Mouse (Mus musculus) embryonic facial prominence, embryonic 14.5 days (tissue): ENCODE results near the gene Tnr. TPM values are rescaled to one million over a fixed set of nuclear protein-coding genes. Genes with fewer than 3 reads are reported as not detected.

Experiments
- ATAC-seq: fragments of 200-750 bp; cut with Nextera tagmentation; 2 replicates; pipeline ENCODE4 v1.8.0; 2017; ENCODE audit warnings: low read depth, moderate number of reproducible peaks, moderate TSS enrichment
- DNase-seq: peaks from one replicate; pipeline ENCODE4 v3.0.0-alpha.2; 2015; ENCODE audit warnings: low spot score
- H3K27ac ChIP-seq: fragments of 300-500 bp; sonication (generic); replicated peaks from 2 replicates; pipeline ENCODE4 v1.5.1; 2014; ENCODE audit warnings: low read depth, mild to moderate bottlenecking, low read length, moderate library complexity
- H3K27me3 ChIP-seq: fragments of 300-500 bp; sonication (generic); replicated peaks from 2 replicates; pipeline ENCODE4 v1.6.1; 2014; ENCODE audit warnings: low read length; ENCODE audit not compliant: control insufficient read depth, insufficient read depth
- H3K36me3 ChIP-seq: fragments of 300-500 bp; sonication (generic); 2 replicates; pipeline ENCODE4 v1.6.1; 2014; ENCODE audit warnings: low read length, mixed read lengths; ENCODE audit not compliant: control insufficient read depth, insufficient read depth
- H3K4me1 ChIP-seq: fragments of 300-500 bp; sonication (generic); 2 replicates; pipeline ENCODE4 v1.6.1; 2014; ENCODE audit warnings: antibody characterized with exemption, low read length; ENCODE audit not compliant: control insufficient read depth, insufficient read depth
- H3K4me2 ChIP-seq: fragments of 300-500 bp; sonication (generic); 2 replicates; pipeline ENCODE4 v1.6.1; 2014; ENCODE audit warnings: low read depth, mild to moderate bottlenecking, low read length, moderate library complexity, mixed read lengths
- H3K4me3 ChIP-seq: fragments of 300-500 bp; sonication (generic); 2 replicates; pipeline ENCODE4 v1.5.1; 2014; ENCODE audit warnings: low read depth, mild to moderate bottlenecking, low read length
- H3K9ac ChIP-seq: fragments of 300-500 bp; sonication (generic); 2 replicates; pipeline ENCODE4 v1.6.1; 2014; ENCODE audit warnings: low read depth, mild to moderate bottlenecking, low read length, moderate library complexity, mixed read lengths
- H3K9me3 ChIP-seq: fragments of 300-500 bp; sonication (generic); 2 replicates; pipeline ENCODE4 v1.6.1; 2016; ENCODE audit warnings: low read length; ENCODE audit not compliant: control insufficient read depth
- WGBS: fragments of 180-500 bp; shearing (Covaris S2); extraction: QIAGEN DNeasy Blood & Tissue Kit; methylation state at CpG from one replicate; pipeline ENCODE4 v1.1.7; 2014; 5-methylcytosine and 5-hydroxymethylcytosine counted together
- polyA plus RNA-seq: library from polyadenylated mRNA; unstranded; fragments of >200 nt; fragmentation: Nextera tagmentation; extraction: Ambion mirVana; gene quantifications from 2 replicates; pipeline ENCODE4 v1.2.1, GENCODE M21; 2014

Tnr gene
- polyA plus RNA-seq: 0.11 and 0.34 TPM in 2 replicates

DNA sequence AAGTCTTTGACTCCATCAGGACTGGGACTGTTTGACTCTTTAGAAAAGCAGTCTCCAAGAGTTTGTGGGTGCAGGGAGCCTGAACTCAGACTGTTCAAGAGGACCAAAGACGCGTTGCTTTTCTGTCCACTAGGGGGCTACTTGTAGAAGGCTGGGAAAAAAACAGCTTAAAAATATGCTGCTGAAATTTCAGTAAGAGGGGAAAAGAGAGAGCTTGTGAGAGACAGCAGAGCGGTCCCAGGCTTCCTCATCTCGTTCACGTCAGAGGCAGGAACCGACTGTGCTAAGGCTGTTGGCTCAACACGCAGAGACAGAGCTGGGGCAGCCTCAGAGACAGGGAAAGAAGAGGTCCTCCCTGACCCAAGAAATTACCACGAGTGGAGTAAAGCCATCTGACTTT, at the start of gene Tnr:
Tnr (plus strand) TSS at position 192 of the 400 bp plus-strand sequence.
- peak; percentile 63 for DNase-seq
- Histone ChIP-seq H3K27ac (no peak within 1 kb of the TSS), H3K36me3 (no peaks in the 10 kb centered on the region), H3K9ac (no peak within 1 kb of the TSS), H3K4me3 (no peak within 1 kb of the TSS), H3K4me1 (no peaks in the 10 kb centered on the region), H3K27me3 (peaks cover 15% of the 10 kb centered on the region; the same call in 1 of the 2 replicates), H3K4me2 (peak within 1 kb of the TSS; percentile 2; the same call in 1 of the 2 replicates), H3K9me3 (no peaks in the 10 kb centered on the region)
- no peak for ATAC-seq
- WGBS: 2% methylated on average over 8 of the region's 8 CpGs

DNA sequence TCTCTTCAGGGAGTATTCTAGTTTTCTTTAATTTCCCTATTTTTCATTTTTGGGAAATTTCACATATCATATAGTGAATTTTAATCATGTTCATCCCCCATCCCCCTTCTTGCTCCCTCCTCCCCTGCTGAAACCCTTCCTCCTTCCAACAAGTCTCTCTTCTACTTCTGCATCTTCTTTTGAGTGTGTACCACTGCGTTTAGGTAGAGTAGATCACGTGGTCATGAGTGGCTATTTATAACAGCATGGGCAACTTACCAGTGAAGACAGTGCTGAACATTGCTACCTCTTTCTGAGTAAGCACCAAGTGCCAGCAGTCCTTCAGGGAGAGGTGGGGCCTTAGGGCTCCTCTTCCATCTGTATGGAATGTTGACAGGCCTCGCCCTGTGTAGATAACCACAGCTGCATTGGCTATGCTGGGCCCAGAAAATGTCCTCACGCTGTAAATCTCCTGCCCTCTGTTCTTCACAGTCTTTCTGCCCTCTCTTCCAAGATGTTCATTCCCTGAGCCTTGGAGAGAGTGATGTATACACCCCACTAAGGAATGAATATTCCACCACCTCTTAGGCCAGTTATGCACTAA, 33.6 kb upstream of the Tnr start:
- Histone ChIP-seq H3K9ac (no peak overlapping the region), H3K36me3 (no peaks in the 10 kb centered on the region), H3K27me3 (no peaks in the 10 kb centered on the region), H3K4me3 (no peak overlapping the region), H3K4me2 (no peak overlapping the region), H3K9me3 (no peaks in the 10 kb centered on the region), H3K27ac (no peak overlapping the region), H3K4me1 (no peaks in the 10 kb centered on the region)
- ATAC-seq (no peak), DNase-seq (no peak)
- WGBS: 86% methylated on average over 4 of the region's 4 CpGs

DNA sequence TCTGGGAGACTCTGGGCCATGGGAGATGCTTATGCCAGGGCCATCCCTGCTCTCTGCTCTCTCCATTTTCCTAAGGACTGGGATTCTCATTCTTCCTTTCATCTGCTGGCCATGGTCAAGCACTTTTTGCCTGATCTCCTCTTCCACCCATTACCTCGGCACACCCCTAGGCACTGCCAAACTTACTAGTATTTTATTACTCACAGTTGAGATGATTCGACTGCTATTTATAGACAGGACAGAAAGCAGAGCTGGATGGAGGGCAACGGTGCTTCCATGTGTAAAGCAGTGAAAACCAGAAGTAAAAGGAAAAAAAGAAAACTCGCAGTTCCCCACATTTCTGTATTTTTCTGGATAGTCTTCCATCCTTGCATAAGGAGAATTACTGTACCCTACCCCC, 31.0 kb upstream of the Tnr start:
- no peak overlapping the region for H3K27ac ChIP-seq
- H3K27me3 ChIP-seq: no peaks in the 10 kb centered on the region
- H3K9ac ChIP-seq: no peak overlapping the region
- H3K36me3 ChIP-seq: no peaks in the 10 kb centered on the region
- no peaks in the 10 kb centered on the region for H3K4me1 ChIP-seq
- WGBS: 83% methylated on average over 4 of the region's 4 CpGs
- H3K4me3 ChIP-seq: no peak overlapping the region
- DNase-seq: no peak
- ATAC-seq: no peak
- no peak overlapping the region for H3K4me2 ChIP-seq
- H3K9me3 ChIP-seq: no peaks in the 10 kb centered on the region

DNA sequence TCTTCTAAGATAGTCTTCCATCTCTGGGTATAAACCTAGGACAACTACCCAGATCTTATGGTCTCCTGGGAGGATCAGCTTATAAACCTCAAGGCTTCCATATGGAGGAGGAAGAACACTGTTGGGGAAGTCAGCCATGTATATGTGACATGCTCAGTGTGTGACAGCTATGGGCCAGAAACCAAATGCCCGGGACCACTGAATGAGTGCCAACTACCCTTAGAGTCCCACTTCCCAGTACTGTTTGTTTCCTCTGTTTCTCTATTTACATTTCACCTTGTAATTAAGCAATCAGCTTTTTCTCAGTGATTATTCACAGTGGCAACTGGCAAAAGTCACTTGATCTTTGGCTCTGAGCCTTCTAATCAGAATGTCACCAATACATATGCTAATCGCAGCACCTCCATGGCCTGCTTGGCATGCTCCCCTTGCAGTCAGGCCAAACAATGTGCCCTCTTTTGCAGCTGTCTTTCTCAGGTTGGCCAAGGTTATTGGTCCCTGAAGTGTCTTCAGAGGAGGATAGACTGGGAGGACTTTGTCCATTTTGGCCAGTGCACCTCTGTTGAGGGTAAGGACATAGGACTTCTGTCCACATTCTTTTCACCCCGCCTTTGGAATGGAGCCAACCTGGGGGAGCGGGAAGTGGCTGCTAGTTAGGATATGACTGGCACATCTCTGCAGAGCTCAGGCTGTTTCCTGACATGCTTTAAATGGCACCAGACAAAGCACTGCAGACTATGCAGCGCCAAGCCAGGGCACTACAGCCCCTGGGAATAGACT, 29.7 kb upstream of the Tnr start:
- Histone ChIP-seq H3K27me3 (no peaks in the 10 kb centered on the region), H3K9ac (no peak overlapping the region), H3K4me1 (no peaks in the 10 kb centered on the region), H3K27ac (no peak overlapping the region), H3K9me3 (no peaks in the 10 kb centered on the region), H3K4me2 (no peak overlapping the region), H3K36me3 (no peaks in the 10 kb centered on the region), H3K4me3 (no peak overlapping the region)
- 75% methylated on average over 5 of the region's 5 CpGs for WGBS
- DNase-seq (no peak), ATAC-seq (no peak)

DNA sequence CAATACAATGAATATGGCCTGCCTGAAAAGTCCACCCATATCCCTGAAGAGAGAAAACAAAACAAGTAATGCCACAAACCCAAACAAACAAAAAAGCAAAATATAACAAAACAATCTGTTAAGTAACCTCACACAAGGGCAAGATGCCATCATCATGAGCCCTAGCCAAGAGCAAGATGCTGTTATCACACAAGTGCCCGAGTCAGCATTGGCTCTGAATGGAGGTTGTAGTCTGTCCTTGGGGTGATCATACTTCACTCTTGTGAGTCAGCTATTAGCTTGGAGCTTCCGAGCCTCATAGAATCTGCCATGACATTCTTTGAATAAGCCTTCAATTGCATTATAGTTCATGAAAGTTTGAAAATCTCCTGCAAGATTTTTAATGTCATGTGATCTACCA, 25.3 kb upstream of the Tnr start:
- WGBS: 88% methylated on average over 2 of the region's 2 CpGs
- Histone ChIP-seq H3K9me3 (no peaks in the 10 kb centered on the region), H3K36me3 (no peaks in the 10 kb centered on the region), H3K4me1 (no peaks in the 10 kb centered on the region), H3K27ac (no peak overlapping the region), H3K27me3 (no peaks in the 10 kb centered on the region), H3K4me2 (no peak overlapping the region), H3K4me3 (no peak overlapping the region), H3K9ac (no peak overlapping the region)
- ATAC-seq: no peak
- no peak for DNase-seq

DNA sequence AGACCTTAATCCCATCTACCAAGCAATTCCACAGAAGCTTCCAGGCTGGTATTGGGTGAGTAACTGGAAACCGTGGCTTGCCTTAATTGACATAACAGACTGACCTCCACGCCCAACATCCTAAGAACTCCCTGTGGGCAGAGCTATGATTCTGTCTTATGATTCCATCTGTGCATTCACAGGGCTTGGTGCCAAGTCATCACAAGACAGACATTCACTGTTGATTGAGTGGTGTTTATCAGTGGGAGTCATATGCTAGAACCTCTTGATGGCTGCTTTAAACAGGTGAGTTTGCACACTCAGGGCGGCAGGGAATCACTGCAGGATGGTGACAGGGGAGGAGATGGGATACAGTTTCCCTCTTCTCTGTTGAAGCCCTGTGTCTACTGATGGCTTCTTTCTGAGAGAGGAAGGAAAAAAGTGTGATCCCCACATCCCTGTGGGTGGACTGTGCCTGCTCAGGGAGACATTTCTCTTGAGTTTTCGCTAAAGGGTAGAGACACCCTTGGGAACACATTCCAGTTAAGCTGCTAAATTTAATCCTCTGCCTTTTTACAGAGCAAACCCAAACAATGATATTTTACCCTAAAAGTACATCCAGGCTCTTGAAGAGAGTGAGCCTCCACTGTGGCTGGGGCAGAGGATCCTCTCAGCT, 23.6 kb upstream of the Tnr start:
- Histone ChIP-seq H3K27ac (no peak overlapping the region), H3K27me3 (no peaks in the 10 kb centered on the region), H3K9ac (no peak overlapping the region), H3K36me3 (no peaks in the 10 kb centered on the region), H3K4me2 (no peak overlapping the region), H3K9me3 (no peaks in the 10 kb centered on the region), H3K4me1 (no peaks in the 10 kb centered on the region), H3K4me3 (no peak overlapping the region)
- no peak for DNase-seq
- no peak for ATAC-seq
- 72% methylated on average over 4 of the region's 4 CpGs for WGBS

DNA sequence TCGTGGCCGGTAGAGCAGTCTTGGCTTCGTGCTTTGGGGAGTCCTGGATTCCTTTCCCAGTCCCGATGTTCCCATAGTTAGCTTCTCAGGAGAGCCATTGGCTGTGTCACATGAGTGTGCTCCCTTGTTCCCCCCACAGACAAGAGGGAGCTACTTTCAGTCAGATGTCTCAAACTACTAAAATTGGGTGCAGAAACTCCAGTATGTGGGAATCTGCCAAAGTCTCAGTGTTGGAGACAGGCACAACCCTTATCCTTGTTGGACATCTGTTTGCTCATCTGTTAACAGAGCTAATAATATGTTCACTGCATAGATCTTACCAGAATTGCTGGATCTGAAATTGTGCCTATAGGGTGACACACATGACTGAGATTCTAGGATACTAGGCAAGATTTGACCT, 21.7 kb upstream of the Tnr start:
- H3K27ac ChIP-seq: no peak overlapping the region
- no peak for DNase-seq
- H3K9ac ChIP-seq: no peak overlapping the region
- ATAC-seq: no peak
- H3K27me3 ChIP-seq: no peaks in the 10 kb centered on the region
- no peaks in the 10 kb centered on the region for H3K4me1 ChIP-seq
- H3K36me3 ChIP-seq: no peaks in the 10 kb centered on the region
- H3K4me2 ChIP-seq: no peak overlapping the region
- 79% methylated on average over 4 of the region's 4 CpGs for WGBS
- no peaks in the 10 kb centered on the region for H3K9me3 ChIP-seq
- no peak overlapping the region for H3K4me3 ChIP-seq

DNA sequence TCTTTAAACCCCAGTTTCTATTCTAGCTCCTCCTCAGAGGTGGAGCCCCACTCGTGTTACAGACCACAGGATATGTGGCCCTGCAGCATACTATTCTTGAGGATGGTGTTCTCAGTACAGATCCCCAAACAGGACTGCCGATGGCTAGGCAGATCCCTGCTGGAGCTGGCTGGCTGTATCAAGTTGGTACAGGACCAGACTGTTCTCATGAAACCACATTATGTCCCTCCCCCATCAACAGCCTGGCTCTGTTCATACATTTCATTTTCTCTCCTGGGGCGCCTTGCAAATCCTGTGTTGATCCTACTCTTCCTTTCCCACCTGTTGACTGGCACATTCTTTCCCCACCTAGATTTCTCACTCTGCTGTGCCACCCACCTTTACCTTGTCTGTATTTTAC, 12.9 kb upstream of the Tnr start:
- Histone ChIP-seq H3K27ac (no peak overlapping the region), H3K27me3 (no peaks in the 10 kb centered on the region), H3K4me2 (no peak overlapping the region), H3K36me3 (no peaks in the 10 kb centered on the region), H3K4me3 (no peak overlapping the region), H3K9ac (no peak overlapping the region), H3K9me3 (no peaks in the 10 kb centered on the region), H3K4me1 (no peaks in the 10 kb centered on the region)
- DNase-seq (peak; percentile 56), ATAC-seq (peak; percentile 74)
- WGBS: 49% methylated on average over 3 of the region's 3 CpGs
